Mouse (Mus musculus): ENCODE results near the gene 4930415O20Rik. TPM values are rescaled to one million over a fixed set of nuclear protein-coding genes. Genes with fewer than 3 reads are reported as not detected.

Gene 4930415O20Rik
- polyA plus RNA-seq, 1 experiment from 2014 or later: not detected

GRCm38 (mm10) chr15:98606051-98606536 is 35.3 kb downstream of the 4930415O20Rik start:
- Histone ChIP-seq H3K9me3 (ENCODE audit: low read depth, low read length) (no peaks in the 10 kb centered on the region), H3K9ac (peak overlapping the region; percentile 13), H3K36me3 (ENCODE audit: insufficient read depth) (peaks cover 39% of the 10 kb centered on the region), H3K4me2 (peak overlapping the region; percentile 72), H3K27me3 (ENCODE audit: insufficient read depth, low read length) (no peaks in the 10 kb centered on the region), H3K4me3 (ENCODE audit: low read depth, low read length) (no peak overlapping the region), H3K27ac (ENCODE audit: low read depth) (peak overlapping the region; percentile 95), H3K4me1 (ENCODE audit: insufficient read depth) (peaks cover 7% of the 10 kb centered on the region)
- TF ChIP-seq CTCF (IDR thresholded peaks at IDR 0.05; ENCODE audit: low read depth): no peak
- ATAC-seq (ENCODE audit: insufficient read depth): no peak
- 69% methylated on average over 12 of the region's 12 CpGs for WGBS
- DNase-seq: no peak

DNA sequence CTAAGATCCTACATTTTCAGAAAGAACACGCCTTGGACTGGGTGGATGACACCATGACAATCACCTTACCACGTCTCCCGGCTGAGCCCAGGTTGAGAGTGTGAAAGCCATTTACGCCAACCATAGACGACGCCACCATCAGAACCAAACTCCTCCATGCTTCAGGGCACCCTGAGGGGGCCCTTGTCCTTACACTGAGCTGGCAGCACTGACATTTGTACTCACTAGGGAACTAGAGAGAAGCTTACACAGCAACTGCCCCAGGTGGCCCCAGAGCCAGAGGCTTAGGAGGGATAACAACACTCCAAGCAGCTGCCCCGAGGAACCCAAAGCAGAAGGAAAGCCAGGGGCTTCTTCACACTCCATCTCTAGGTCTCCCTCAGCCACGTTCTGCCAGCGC is 35.9 kb downstream of the 4930415O20Rik start:
- H3K9me3 ChIP-seq (ENCODE audit: low read depth, low read length): no peaks in the 10 kb centered on the region
- H3K4me3 ChIP-seq (ENCODE audit: low read depth, low read length): peak overlapping the region; percentile 85; the same call in 1 of the 2 replicates
- peaks cover 7% of the 10 kb centered on the region for H3K4me1 ChIP-seq (ENCODE audit: insufficient read depth)
- no peak for DNase-seq
- WGBS: 63% methylated on average over 9 of the region's 9 CpGs
- H3K27me3 ChIP-seq (ENCODE audit: insufficient read depth, low read length): no peaks in the 10 kb centered on the region
- ATAC-seq (ENCODE audit: insufficient read depth): no peak
- H3K9ac ChIP-seq: peak overlapping the region; percentile 13; the same call in 1 of the 2 replicates
- peak overlapping the region; percentile 95 for H3K27ac ChIP-seq (ENCODE audit: low read depth)
- peaks cover 32% of the 10 kb centered on the region for H3K36me3 ChIP-seq (ENCODE audit: insufficient read depth)
- TF ChIP-seq CTCF (IDR thresholded peaks at IDR 0.05; ENCODE audit: low read depth): no peak
- peak overlapping the region; percentile 72 for H3K4me2 ChIP-seq

DNA sequence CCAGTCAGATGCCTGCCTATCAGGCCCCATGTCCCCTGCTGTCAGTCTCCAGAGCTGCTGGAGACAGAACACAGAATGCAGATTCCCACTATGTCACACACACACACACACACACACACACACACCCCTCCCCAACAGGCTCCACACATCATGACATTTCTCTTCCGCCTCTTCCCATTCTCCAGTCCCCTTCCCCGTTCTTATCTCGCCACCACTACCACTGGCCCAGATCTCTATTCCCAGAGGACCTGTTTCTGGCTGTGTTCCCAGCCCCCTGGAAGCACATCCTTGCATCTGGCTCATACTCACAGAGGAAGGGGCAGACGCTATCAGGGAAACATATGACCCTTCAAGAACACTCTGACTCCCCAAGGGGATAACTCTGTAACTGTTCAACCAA is 36.8 kb downstream of the 4930415O20Rik start:
- peak overlapping the region; percentile 72 for H3K4me2 ChIP-seq
- H3K27me3 ChIP-seq (ENCODE audit: insufficient read depth, low read length): no peaks in the 10 kb centered on the region
- peak overlapping the region; percentile 85 for H3K4me3 ChIP-seq (ENCODE audit: low read depth, low read length)
- H3K4me1 ChIP-seq (ENCODE audit: insufficient read depth): peaks cover 7% of the 10 kb centered on the region
- H3K36me3 ChIP-seq (ENCODE audit: insufficient read depth): peaks cover 25% of the 10 kb centered on the region
- no peaks in the 10 kb centered on the region for H3K9me3 ChIP-seq (ENCODE audit: low read depth, low read length)
- H3K27ac ChIP-seq (ENCODE audit: low read depth): peak overlapping the region; percentile 95
- peak overlapping the region; percentile 90 for H3K9ac ChIP-seq
- peak; percentile 86 for DNase-seq
- TF ChIP-seq CTCF (IDR thresholded peaks at IDR 0.05; ENCODE audit: low read depth): no peak
- ATAC-seq (ENCODE audit: insufficient read depth): peak; percentile 42; the same call in 1 of the 2 replicates
- WGBS: 1% methylated on average over 4 of the region's 4 CpGs

DNA sequence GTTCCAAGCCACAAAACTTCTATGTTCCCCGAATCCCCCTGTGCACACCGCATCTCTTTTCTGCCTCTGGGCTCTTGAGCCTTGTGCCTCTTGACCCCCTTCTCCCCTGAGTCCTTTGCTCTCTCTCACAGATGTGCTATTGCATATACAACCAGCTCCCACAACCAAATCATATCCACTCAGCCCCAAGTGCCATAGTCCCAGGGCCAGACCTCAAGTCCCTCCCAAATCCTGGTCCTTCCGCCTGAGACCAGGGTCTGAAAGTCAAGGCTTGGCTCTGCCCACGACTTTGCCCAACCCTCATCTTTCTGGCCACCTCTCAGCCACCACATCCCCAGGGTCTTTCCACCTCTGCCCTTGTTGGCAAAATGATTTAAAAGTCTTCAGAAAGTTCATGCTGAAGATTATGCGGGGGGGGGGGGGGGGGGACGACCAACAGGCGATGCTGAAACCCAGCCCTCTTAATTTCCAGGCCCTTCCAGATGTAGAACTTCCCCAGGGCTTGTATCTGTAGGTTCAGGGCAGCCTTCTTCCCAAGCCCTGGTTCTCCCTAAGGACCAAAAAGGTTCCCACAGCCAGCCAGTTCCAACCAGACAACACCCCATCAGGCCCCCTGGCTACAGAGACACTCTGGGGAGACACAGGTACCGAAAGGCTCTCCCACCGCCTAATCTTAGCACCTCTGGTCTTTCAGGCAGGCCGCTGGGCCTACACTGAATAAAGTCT is 37.4 kb downstream of the 4930415O20Rik start:
- peak overlapping the region; percentile 85 for H3K4me3 ChIP-seq (ENCODE audit: low read depth, low read length)
- no peaks in the 10 kb centered on the region for H3K27me3 ChIP-seq (ENCODE audit: insufficient read depth, low read length)
- H3K27ac ChIP-seq (ENCODE audit: low read depth): peak overlapping the region; percentile 95
- peak overlapping the region; percentile 90 for H3K9ac ChIP-seq
- peaks cover 7% of the 10 kb centered on the region for H3K4me1 ChIP-seq (ENCODE audit: insufficient read depth)
- ATAC-seq (ENCODE audit: insufficient read depth) (no peak), DNase-seq (peak; percentile 26)
- no peak for TF ChIP-seq CTCF (IDR thresholded peaks at IDR 0.05; ENCODE audit: low read depth)
- no peaks in the 10 kb centered on the region for H3K9me3 ChIP-seq (ENCODE audit: low read depth, low read length)
- peaks cover 19% of the 10 kb centered on the region for H3K36me3 ChIP-seq (ENCODE audit: insufficient read depth)
- peak overlapping the region; percentile 72 for H3K4me2 ChIP-seq
- 7% methylated on average over 10 of the region's 10 CpGs for WGBS

DNA sequence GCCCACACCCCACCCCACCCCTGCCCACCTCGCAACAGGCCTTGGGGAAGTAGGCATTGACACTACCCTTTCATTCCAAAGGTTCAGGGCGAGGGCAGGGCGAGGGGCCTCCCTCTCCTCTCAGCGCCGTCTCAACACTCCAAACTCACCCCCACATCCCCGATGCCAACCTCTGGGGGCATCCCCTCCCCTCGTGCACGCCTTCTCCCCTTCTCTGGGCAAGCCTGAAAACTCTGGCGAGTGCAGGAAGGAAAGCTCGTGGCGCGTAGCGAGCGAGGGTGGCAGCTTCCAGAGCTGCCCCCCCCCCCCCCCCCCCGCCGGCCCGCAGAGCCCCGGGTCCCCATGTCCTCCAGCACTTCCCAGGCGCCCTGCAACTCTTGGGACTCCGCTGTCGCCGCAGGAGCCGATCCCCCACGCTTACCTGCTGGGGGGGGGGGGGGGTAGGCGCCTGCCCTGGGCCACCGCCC is 38.0 kb downstream of the 4930415O20Rik start:
- DNase-seq (peak; percentile 40), ATAC-seq (ENCODE audit: insufficient read depth) (peak; percentile 12; the same call in 1 of the 2 replicates)
- Histone ChIP-seq H3K27me3 (ENCODE audit: insufficient read depth, low read length) (no peaks in the 10 kb centered on the region), H3K4me3 (ENCODE audit: low read depth, low read length) (peak overlapping the region; percentile 85), H3K9me3 (ENCODE audit: low read depth, low read length) (no peaks in the 10 kb centered on the region), H3K4me1 (ENCODE audit: insufficient read depth) (peaks cover 7% of the 10 kb centered on the region), H3K4me2 (peak overlapping the region; percentile 72), H3K36me3 (ENCODE audit: insufficient read depth) (peaks cover 13% of the 10 kb centered on the region), H3K9ac (peak overlapping the region; percentile 90), H3K27ac (ENCODE audit: low read depth) (peak overlapping the region; percentile 95)
- WGBS: 1% methylated on average over 14 of the region's 26 CpGs
- TF ChIP-seq CTCF (IDR thresholded peaks at IDR 0.05; ENCODE audit: low read depth): no peak

GRCm38 (mm10) chr15:98609331-98610130 is 38.7 kb downstream of the 4930415O20Rik start, which contains the start of gene Adcy6:
Adcy6 (minus strand) TSS chr15:98610076.
- TF ChIP-seq CTCF (IDR thresholded peaks at IDR 0.05; ENCODE audit: low read depth): no peak
- Histone ChIP-seq H3K36me3 (ENCODE audit: insufficient read depth) (peaks cover 6% of the 10 kb centered on the region; the same call in 1 of the 2 replicates), H3K9me3 (ENCODE audit: low read depth, low read length) (no peaks in the 10 kb centered on the region), H3K4me1 (ENCODE audit: insufficient read depth) (peaks cover 7% of the 10 kb centered on the region), H3K9ac (peak within 1 kb of the TSS; percentile 90), H3K4me3 (ENCODE audit: low read depth, low read length) (peak within 1 kb of the TSS; percentile 85), H3K27ac (ENCODE audit: low read depth) (peak within 1 kb of the TSS; percentile 95), H3K4me2 (peak within 1 kb of the TSS; percentile 72), H3K27me3 (ENCODE audit: insufficient read depth, low read length) (no peaks in the 10 kb centered on the region)
- WGBS: under 1% methylated on average over 59 of the region's 75 CpGs
- ATAC-seq (ENCODE audit: insufficient read depth) (peak; percentile 82), DNase-seq (peak; percentile 91)
